In the genomic region with DNA sequence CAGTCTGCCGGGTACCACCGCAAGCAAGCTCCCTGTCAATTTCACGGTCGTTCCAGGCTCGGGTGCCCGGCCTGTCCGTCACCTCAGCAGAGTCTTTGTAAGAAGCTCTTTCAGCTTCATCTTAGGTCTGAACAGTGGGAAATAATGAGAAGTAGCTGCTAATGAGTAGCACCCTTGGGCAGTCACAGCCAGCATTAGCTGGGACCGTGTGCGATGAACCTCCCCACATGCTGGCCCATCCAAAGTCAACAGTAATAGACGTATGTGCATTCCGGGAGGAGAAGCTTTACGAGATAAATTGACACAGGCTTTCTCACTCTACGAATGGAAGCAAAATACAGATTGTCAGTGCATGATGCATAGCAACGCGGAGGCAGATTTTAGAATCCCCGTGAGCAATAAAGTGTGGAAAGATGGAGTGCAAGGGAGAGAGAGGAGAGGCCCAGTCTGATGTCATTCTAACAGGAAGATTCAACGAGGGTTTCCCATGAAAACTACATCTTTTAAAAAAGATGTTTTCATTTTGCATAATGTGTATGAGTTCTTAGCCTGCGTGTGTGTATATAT, we compare ENCODE assay signal across 15 mouse cellular contexts.
"Had no signal": no experiment of that assay in that cellular context is flagged by ENCODE, and none has a peak within 500 bp of the region (broad histone marks: within the 10 kb centered on the region; RNA-seq: fewer than 3 reads in every experiment).

No protein-coding gene starts in this region.

- H3K27me3 ChIP-seq: limb, embryonic 13.5 days; neural tube, embryonic 12.5 days had no signal

- H3K9ac ChIP-seq: limb, embryonic 13.5 days; liver, embryonic 14.5 days; lung, embryonic 14.5 days; neural tube, embryonic 12.5 days had no signal

- H3K4me2 ChIP-seq: limb, embryonic 13.5 days; lung, embryonic 14.5 days; neural tube, embryonic 12.5 days had no signal

- DNase-seq: kidney, adult 9 months; kidney, postnatal 10 days; kidney, postnatal 4 days; left cerebral cortex, postnatal 4 days; lung, embryonic 14.5 days; lung, postnatal 10 days; lung, postnatal 4 days; retina, postnatal 1 day; right cerebral cortex, postnatal 25 days; thymus, postnatal 36 days had no signal

- H3K27ac ChIP-seq: limb, embryonic 13.5 days; liver, embryonic 14.5 days; midbrain, embryonic 10.5 days; neural tube, embryonic 12.5 days had no signal

- H3K9me3 ChIP-seq: limb, embryonic 13.5 days; midbrain, embryonic 10.5 days; neural tube, embryonic 12.5 days had no signal

- H3K4me3 ChIP-seq: limb, embryonic 13.5 days; midbrain, embryonic 10.5 days; myocyte; neural tube, embryonic 12.5 days had no signal
